Mouse (Mus musculus) midbrain, embryonic 16.5 days (tissue): Measurements from ENCODE around the gene Alyref. TPM values are rescaled to one million over a fixed set of nuclear protein-coding genes. Genes with fewer than 3 reads are reported as not detected.
A peak's percentile ranks its signal among the peaks of the same experiment; 100 is the strongest.

ENCODE experiments used
- ATAC-seq: fragments of 200-750 bp; cut with Nextera tagmentation; 2 replicates; pipeline ENCODE4 v1.8.0; 2017; ENCODE audit warnings: moderate TSS enrichment
- H3K27ac ChIP-seq: fragments of 300-500 bp; sonication (generic); 2 replicates; pipeline ENCODE4 v1.5.1; 2014; ENCODE audit warnings: mild to moderate bottlenecking, low read length, mixed read lengths
- H3K27me3 ChIP-seq: fragments of 300-500 bp; sonication (generic); 2 replicates; pipeline ENCODE4 v1.6.1; 2014; ENCODE audit warnings: low read depth, low read length, mixed read lengths; ENCODE audit not compliant: control insufficient read depth, insufficient read depth
- H3K36me3 ChIP-seq: fragments of 300-500 bp; sonication (generic); 2 replicates; pipeline ENCODE4 v1.6.1; 2014; ENCODE audit warnings: mild to moderate bottlenecking, low read length, moderate library complexity, mixed read lengths; ENCODE audit not compliant: control insufficient read depth, insufficient read depth
- H3K4me1 ChIP-seq: fragments of 300-500 bp; sonication (generic); 2 replicates; pipeline ENCODE4 v1.6.1; 2014; ENCODE audit warnings: mild to moderate bottlenecking, low read length, mixed read lengths; ENCODE audit not compliant: control insufficient read depth, insufficient read depth
- H3K4me2 ChIP-seq: fragments of 300-500 bp; sonication (generic); 2 replicates; pipeline ENCODE4 v1.6.1; 2014; ENCODE audit warnings: mild to moderate bottlenecking, low read length, mixed read lengths
- H3K4me3 ChIP-seq: fragments of 300-500 bp; sonication (generic); 2 replicates; pipeline ENCODE4 v1.5.1; 2014; ENCODE audit warnings: low read depth, mild to moderate bottlenecking, low read length, moderate library complexity, mixed read lengths
- H3K9ac ChIP-seq: fragments of 300-500 bp; sonication (generic); 2 replicates; pipeline ENCODE4 v1.6.1; 2014; ENCODE audit warnings: low read depth, low read length, mixed read lengths
- H3K9me3 ChIP-seq: fragments of 300-500 bp; sonication (generic); replicated peaks from 2 replicates; pipeline ENCODE4 v1.6.1; 2014; ENCODE audit warnings: mild to moderate bottlenecking, low read length, mixed read lengths; ENCODE audit not compliant: control insufficient read depth, poor library complexity, severe bottlenecking
- WGBS: fragments of 180-500 bp; shearing (Covaris S2); extraction: QIAGEN DNeasy Blood & Tissue Kit; methylation state at CpG from one replicate; pipeline ENCODE4 v1.1.7; 2014; 5-methylcytosine and 5-hydroxymethylcytosine counted together
- polyA plus RNA-seq: library from polyadenylated mRNA; unstranded; fragments of >200 nt; fragmentation: Nextera tagmentation; extraction: Ambion mirVana; gene quantifications from 2 replicates; pipeline ENCODE4 v1.2.1, GENCODE M21; 2015

Gene Alyref
- polyA plus RNA-seq, 1 experiment from 2014 or later, result 194 TPM

- H3K4me1 ChIP-seq, result peaks cover 19% of the 10 kb centered on the region
- under 1% methylated on average over 91 of the region's 94 CpGs for WGBS
- no peaks in the 10 kb centered on the region for H3K27me3 ChIP-seq
- peak within 1 kb of the TSS; percentile 91 for H3K4me3 ChIP-seq
- no peaks in the 10 kb centered on the region for H3K9me3 ChIP-seq
- H3K27ac ChIP-seq, result peak within 1 kb of the TSS; percentile 92
- peak within 1 kb of the TSS; percentile 97 for H3K4me2 ChIP-seq
- peak; percentile 97 for ATAC-seq
- peaks cover 22% of the 10 kb centered on the region for H3K36me3 ChIP-seq
- H3K9ac ChIP-seq, result peak within 1 kb of the TSS; percentile 85
These were observed 25.2 kb downstream of the Alyref start, which contains the start of gene P4hb for GRCm38 (mm10) chr11:120572752-120573584. Gene P4hb (minus strand): TSS chr11:120573253.

GRCm38 (mm10) chr11:120572417-120572751 is 25.8 kb downstream of the Alyref start:
- Histone ChIP-seq H3K9me3 (no peaks in the 10 kb centered on the region), H3K4me1 (peaks cover 19% of the 10 kb centered on the region), H3K9ac (peak overlapping the region; percentile 77), H3K27ac (peak overlapping the region; percentile 86), H3K4me3 (peak overlapping the region; percentile 91), H3K27me3 (no peaks in the 10 kb centered on the region), H3K4me2 (peak overlapping the region; percentile 87), H3K36me3 (peaks cover 22% of the 10 kb centered on the region)
- ATAC-seq, result no peak; the same call in 1 of the 2 replicates
- WGBS, result under 1% methylated on average over 18 of the region's 24 CpGs

GRCm38 (mm10) chr11:120571754-120572416 is 26.3 kb downstream of the Alyref start:
- peak overlapping the region; percentile 77 for H3K9ac ChIP-seq
- peak overlapping the region; percentile 91 for H3K4me3 ChIP-seq
- peak overlapping the region; percentile 87 for H3K4me2 ChIP-seq
- peaks cover 24% of the 10 kb centered on the region for H3K36me3 ChIP-seq
- peaks cover 19% of the 10 kb centered on the region for H3K4me1 ChIP-seq
- H3K27ac ChIP-seq, result peak overlapping the region; percentile 86
- no peak for ATAC-seq
- H3K27me3 ChIP-seq, result no peaks in the 10 kb centered on the region
- 18% methylated on average over 11 of the region's 11 CpGs for WGBS
- no peaks in the 10 kb centered on the region for H3K9me3 ChIP-seq

- ATAC-seq, result no peak
- no peak overlapping the region for H3K9ac ChIP-seq
- no peak overlapping the region for H3K27ac ChIP-seq
- no peaks in the 10 kb centered on the region for H3K9me3 ChIP-seq
- 93% methylated on average over 3 of the region's 3 CpGs for WGBS
- no peak overlapping the region for H3K4me3 ChIP-seq
- H3K27me3 ChIP-seq, result no peaks in the 10 kb centered on the region
- peaks cover 29% of the 10 kb centered on the region for H3K36me3 ChIP-seq
- peak overlapping the region; percentile 87; the same call in 1 of the 2 replicates for H3K4me2 ChIP-seq
- H3K4me1 ChIP-seq, result peaks cover 19% of the 10 kb centered on the region
These were observed 27.0 kb downstream of the Alyref start for GRCm38 (mm10) chr11:120571122-120571521.

- WGBS, result 97% methylated on average over 6 of the region's 6 CpGs
- peaks cover 37% of the 10 kb centered on the region for H3K36me3 ChIP-seq
These were observed 29.8 kb downstream of the Alyref start for GRCm38 (mm10) chr11:120568324-120568723.

GRCm38 (mm10) chr11:120565114-120565513 is 33.1 kb downstream of the Alyref start:
- H3K4me3 ChIP-seq, result no peak overlapping the region
- H3K27me3 ChIP-seq, result no peaks in the 10 kb centered on the region
- H3K9me3 ChIP-seq, result no peaks in the 10 kb centered on the region
- H3K9ac ChIP-seq, result no peak overlapping the region
- no peak overlapping the region for H3K27ac ChIP-seq
- no peaks in the 10 kb centered on the region for H3K4me1 ChIP-seq
- no peak for ATAC-seq
- 83% methylated on average over 9 of the region's 9 CpGs for WGBS
- peaks cover 60% of the 10 kb centered on the region for H3K36me3 ChIP-seq
- no peak overlapping the region for H3K4me2 ChIP-seq

More at GRCm38 (mm10) chr11:120568324-120568723, 29.8 kb downstream of the Alyref start:
- peaks cover 10% of the 10 kb centered on the region for H3K4me1 ChIP-seq
- ATAC-seq, result no peak
- no peak overlapping the region for H3K4me2 ChIP-seq
- no peak overlapping the region for H3K4me3 ChIP-seq
- H3K9ac ChIP-seq, result no peak overlapping the region
- no peaks in the 10 kb centered on the region for H3K27me3 ChIP-seq
- H3K27ac ChIP-seq, result no peak overlapping the region
- no peaks in the 10 kb centered on the region for H3K9me3 ChIP-seq

- H3K4me3 ChIP-seq, result no peak overlapping the region
- no peak overlapping the region for H3K9ac ChIP-seq
- no peaks in the 10 kb centered on the region for H3K27me3 ChIP-seq
- WGBS, result 97% methylated on average over 13 of the region's 13 CpGs
- H3K27ac ChIP-seq, result no peak overlapping the region
- no peaks in the 10 kb centered on the region for H3K9me3 ChIP-seq
- H3K4me1 ChIP-seq, result no peaks in the 10 kb centered on the region
- H3K36me3 ChIP-seq, result peaks cover 51% of the 10 kb centered on the region
- ATAC-seq, result no peak
- H3K4me2 ChIP-seq, result no peak overlapping the region
These were observed 35.2 kb downstream of the Alyref start for GRCm38 (mm10) chr11:120562949-120563348.

GRCm38 (mm10) chr11:120560952-120561728 is 37.0 kb downstream of the Alyref start:
- no peaks in the 10 kb centered on the region for H3K27me3 ChIP-seq
- no peak overlapping the region for H3K4me2 ChIP-seq
- WGBS, result 93% methylated on average over 13 of the region's 13 CpGs
- H3K9ac ChIP-seq, result no peak overlapping the region
- no peaks in the 10 kb centered on the region for H3K9me3 ChIP-seq
- no peak overlapping the region for H3K4me3 ChIP-seq
- no peak overlapping the region for H3K27ac ChIP-seq
- no peaks in the 10 kb centered on the region for H3K4me1 ChIP-seq
- H3K36me3 ChIP-seq, result peaks cover 40% of the 10 kb centered on the region
- ATAC-seq, result no peak
